Mouse (Mus musculus): Measurements from ENCODE around the gene Ppp1r32. TPM values are rescaled to one million over a fixed set of nuclear protein-coding genes. Genes with fewer than 3 reads are reported as not detected.

Ppp1r32 gene
- total RNA-seq, 2 experiments from 2014 or later = 0.44 to 2.0 TPM

- DNase-seq (ENCODE audit: low spot score in 2 of 2) = no peak
These were observed 57.1 kb downstream of the Ppp1r32 start for GRCm38 (mm10) chr19:10425484-10426270.

GRCm38 (mm10) chr19:10424751-10425150 is 58.0 kb downstream of the Ppp1r32 start:
- DNase-seq (ENCODE audit: low spot score in 2 of 2) = no peak

Other genes with a start within 250 kb of the Ppp1r32 start
- under 1 TPM; 0.26 to 0.39 TPM for gene Myrf, start 242.2 kb downstream of the Ppp1r32 start, total RNA-seq (2021)
- gene Dagla, start 178.1 kb downstream of the Ppp1r32 start, total RNA-seq (2021) = 10 to 100 TPM in 1 of 2 experiments, 1 to 10 TPM in 1; 9.3 to 10.4 TPM
- gene Syt7, start 93.8 kb downstream of the Ppp1r32 start, total RNA-seq (2021) = 1 to 10 TPM; 6.2 to 6.9 TPM
- gene Lrrc10b, start 25.5 kb downstream of the Ppp1r32 start, total RNA-seq (2021) = 1 to 10 TPM in 1 of 2 experiments, under 1 TPM in 1; 0.49 to 1.2 TPM
- 10 to 100 TPM; 40.5 to 53.0 TPM for gene Cpsf7, start 42.3 kb upstream of the Ppp1r32 start, total RNA-seq (2021)
- gene Sdhaf2, start 43.2 kb upstream of the Ppp1r32 start, total RNA-seq (2021) = 10 to 100 TPM; 41.1 to 41.7 TPM
- 1 to 10 TPM; 4.4 to 5.2 TPM for gene Tmem216, start 73.3 kb upstream of the Ppp1r32 start, total RNA-seq (2021)
- gene Cyb561a3, start 94.2 kb upstream of the Ppp1r32 start, total RNA-seq (2021) = 1 to 10 TPM; 6.5 to 8.3 TPM
- gene Tmem138, start 94.4 kb upstream of the Ppp1r32 start, total RNA-seq (2021) = 1 to 10 TPM; 5.2 TPM
- 100 to 1,000 TPM; 338 to 352 TPM for gene Ddb1, start 122.4 kb upstream of the Ppp1r32 start, total RNA-seq (2021)
- gene Tkfc, start 122.7 kb upstream of the Ppp1r32 start, total RNA-seq (2021) = 10 to 100 TPM; 13.3 to 14.0 TPM
- under 1 TPM; 0.41 to 0.66 TPM for gene Vwce, start 151.3 kb upstream of the Ppp1r32 start, total RNA-seq (2021)
- not detected for gene Pga5, start 195.1 kb upstream of the Ppp1r32 start, total RNA-seq (2021)
- gene Vps37c, start 205.8 kb upstream of the Ppp1r32 start, total RNA-seq (2021) = 10 to 100 TPM; 24.8 to 25.0 TPM

All from gastrocnemius, postnatal 4 days (tissue).